ENCODE assay signal across 35 mouse cellular contexts in genomic region chr8:124695424-124696100, GRCm38 (mm10). TPM values are rescaled to one million over a fixed set of nuclear protein-coding genes. Genes with fewer than 3 reads are reported as not detected.
"Had no signal": no experiment of that assay in that cellular context is flagged by ENCODE, and none has a peak within 500 bp of the region (broad histone marks: within the 10 kb centered on the region; RNA-seq: fewer than 3 reads in every experiment).

No protein-coding gene starts in this region.

- DNase-seq: left cerebral cortex, postnatal 4 days; liver; liver, embryonic 13.5 days; liver, postnatal 0 days; lung, adult 18-20 months; lung, adult 2 months; lung, embryonic 14.5 days; lung, postnatal 10 days; lung, postnatal 14 days; lung, postnatal 36 days; lung, postnatal 4 days; midbrain, embryonic 14.5 days had no signal

- H3K9me3 ChIP-seq: limb, embryonic 10.5 days; limb, embryonic 12.5 days; limb, embryonic 13.5 days; limb, embryonic 15.5 days; liver, embryonic 12.5 days; liver, embryonic 13.5 days; liver, embryonic 15.5 days; lung, embryonic 15.5 days; megakaryocyte, embryonic 14.5 days; midbrain, embryonic 10.5 days; midbrain, embryonic 12.5 days; midbrain, embryonic 13.5 days; midbrain, embryonic 15.5 days; neural tube, embryonic 12.5 days had no signal

- H3K9ac ChIP-seq: limb, embryonic 12.5 days; limb, embryonic 13.5 days; limb, embryonic 15.5 days; liver, embryonic 12.5 days; liver, embryonic 13.5 days; liver, embryonic 14.5 days; liver, embryonic 15.5 days; liver, postnatal 0 days; lung, embryonic 14.5 days; lung, embryonic 15.5 days; midbrain, embryonic 12.5 days; midbrain, embryonic 13.5 days; midbrain, embryonic 15.5 days; neural tube, embryonic 12.5 days had no signal

- H3K4me1 ChIP-seq: limb, embryonic 10.5 days; limb, embryonic 12.5 days; limb, embryonic 13.5 days; limb, embryonic 15.5 days; liver, embryonic 12.5 days; liver, embryonic 13.5 days; liver, embryonic 15.5 days; lung, embryonic 15.5 days; midbrain, embryonic 10.5 days; midbrain, embryonic 12.5 days; midbrain, embryonic 13.5 days; midbrain, embryonic 15.5 days; neural tube, embryonic 12.5 days had no signal

- H3K4me3 ChIP-seq: limb, embryonic 10.5 days; limb, embryonic 12.5 days; limb, embryonic 13.5 days; limb, embryonic 15.5 days; liver, embryonic 12.5 days; liver, embryonic 13.5 days; liver, embryonic 15.5 days; lung, embryonic 15.5 days; megakaryocyte, embryonic 14.5 days; midbrain, embryonic 10.5 days; midbrain, embryonic 12.5 days; midbrain, embryonic 13.5 days; midbrain, embryonic 15.5 days; myocyte; neural tube, embryonic 12.5 days had no signal

- ATAC-seq: liver, embryonic 12.5 days; liver, postnatal 0 days; lung, postnatal 0 days; midbrain, embryonic 13.5 days; midbrain, embryonic 15.5 days; midbrain, embryonic 16.5 days had no signal

- H3K27me3 ChIP-seq: limb, embryonic 12.5 days; limb, embryonic 13.5 days; limb, embryonic 15.5 days; liver, embryonic 12.5 days; liver, embryonic 13.5 days; liver, embryonic 15.5 days; lung, embryonic 15.5 days; megakaryocyte, embryonic 14.5 days; midbrain, embryonic 12.5 days; midbrain, embryonic 13.5 days; midbrain, embryonic 15.5 days; neural tube, embryonic 12.5 days had no signal

- H3K27ac ChIP-seq: limb, embryonic 10.5 days; limb, embryonic 12.5 days; limb, embryonic 13.5 days; limb, embryonic 15.5 days; liver, embryonic 12.5 days; liver, embryonic 13.5 days; liver, embryonic 14.5 days; liver, embryonic 15.5 days; lung, embryonic 15.5 days; macrophage; midbrain, embryonic 10.5 days; midbrain, embryonic 12.5 days; midbrain, embryonic 13.5 days; midbrain, embryonic 15.5 days; neural tube, embryonic 12.5 days had no signal

- H3K4me2 ChIP-seq: limb, embryonic 12.5 days; limb, embryonic 13.5 days; limb, embryonic 15.5 days; liver, embryonic 11.5 days; liver, embryonic 12.5 days; liver, embryonic 13.5 days; liver, embryonic 15.5 days; lung, embryonic 14.5 days; lung, embryonic 15.5 days; midbrain, embryonic 11.5 days; midbrain, embryonic 12.5 days; midbrain, embryonic 13.5 days; midbrain, embryonic 15.5 days; neural tube, embryonic 12.5 days had no signal

RNA-seq across cellular contexts. Expression of gene Fam89a, which starts 56.1 kb away (rescaled TPM):
- total RNA-seq: left cerebral cortex, postnatal 10 days; megakaryocyte progenitor cell, adult 5-6 weeks; megakaryocyte-erythroid progenitor cell, adult 5-6 weeks had no signal
- polyA plus RNA-seq: macrophage had no signal
